Mouse (Mus musculus) ES-Bruce4 (cell line): ENCODE results near the gene Ppm1h.

Experiments
- CTCF ChIP-seq: IDR thresholded peaks from one replicate; pipeline ENCODE4 v1.8.1; 2011; ENCODE audit warnings: low read depth, low read length
- EP300 ChIP-seq: IDR thresholded peaks from 2 replicates; pipeline ENCODE4 v1.6.1; 2011; ENCODE audit warnings: low read depth, low read length; ENCODE audit not compliant: insufficient read depth
- POLR2A ChIP-seq: IDR thresholded peaks from one replicate; pipeline ENCODE4 v1.8.1; 2011; ENCODE audit warnings: low read length; ENCODE audit not compliant: insufficient read depth

- TF ChIP-seq POLR2A (no peak), EP300 (no peak), CTCF (no peak)
Observed at GRCm38 (mm10) chr10:122980123-122980522, 301.6 kb downstream of the Ppm1h start.
